Mouse (Mus musculus): Measurements from ENCODE around the gene Xpr1.

Xpr1 gene

GRCm38 (mm10) chr1:155245516-155245915, 171.7 kb downstream of the Xpr1 start:
- CTCF ChIA-PET, result interaction anchor here in 2 of 4 experiments (0.6 to 2.1 kb wide), 4 partner anchors 11 to 476 kb away, joined by 3 to 12 read pairs (median 5); no protein-coding TSS in a partner anchor
- POLR2A ChIA-PET, result interaction anchor here in 3 of 4 experiments (0.5 to 2.4 kb wide), 13 partner anchors 9 to 313 kb away, joined by 3 to 7 read pairs (median 4); partner anchors contain the start of gene Ier5 (in 3 of the 3)

- CTCF ChIA-PET, result interaction anchor here in 3 of 4 experiments (0.5 to 2.1 kb wide), 9 partner anchors 11 to 477 kb away, joined by 3 to 13 read pairs (median 4); no protein-coding TSS in a partner anchor
- POLR2A ChIA-PET, result interaction anchor here in 3 of 4 experiments (0.5 to 2.4 kb wide), 27 partner anchors 8 to 314 kb away, joined by 3 to 7 read pairs (median 4); partner anchors contain the start of genes Ier5 (in 3 of the 3) and Acbd6 (in 1 of the 3)
Measured at GRCm38 (mm10) chr1:155244771-155245211, 172.4 kb downstream of the Xpr1 start.

- ChIA-PET CTCF (interaction anchor here in 3 of 4 experiments (1.3 to 2.1 kb wide), 7 partner anchors 10 to 293 kb away, joined by 3 to 13 read pairs (median 3); no protein-coding TSS in a partner anchor), POLR2A (interaction anchor here in 3 of 4 experiments (0.5 to 2.4 kb wide), 26 partner anchors 7 to 314 kb away, joined by 3 to 7 read pairs (median 4); partner anchors contain the start of genes Ier5 (in 3 of the 3) and Acbd6 (in 1 of the 3))
Measured at GRCm38 (mm10) chr1:155243797-155244770, 173.1 kb downstream of the Xpr1 start, which contains the start of gene BC034090. Gene BC034090 (minus strand): TSS chr1:155244444.

DNA sequence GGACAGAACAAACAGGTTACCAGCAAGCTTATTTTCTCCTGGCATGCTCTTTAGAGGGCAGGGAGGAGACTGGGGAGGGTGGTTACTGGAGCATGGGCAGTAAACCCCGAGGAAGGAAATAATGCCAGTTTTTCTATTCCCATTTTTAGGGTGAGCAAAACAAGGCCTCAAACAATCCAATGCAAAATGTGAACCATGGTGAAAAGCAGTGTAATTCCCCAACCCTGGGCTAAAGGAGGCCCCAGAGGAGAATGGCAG, 174.8 kb downstream of the Xpr1 start:
- ChIA-PET CTCF (interaction anchor here in 3 of 4 experiments (1.0 to 1.5 kb wide), 3 partner anchors 11 to 18 kb away, joined by 3 to 4 read pairs (median 3); no protein-coding TSS in a partner anchor), POLR2A (interaction anchor here in 2 of 4 experiments (0.5 to 1.0 kb wide), 4 partner anchors 9 to 186 kb away, joined by 3 to 4 read pairs (median 4); no protein-coding TSS in a partner anchor)

GRCm38 (mm10) chr1:155241701-155242487, 175.3 kb downstream of the Xpr1 start:
- ChIA-PET POLR2A (interaction anchor here in 2 of 4 experiments (0.5 to 1.0 kb wide), 4 partner anchors 8 to 185 kb away, joined by 3 to 4 read pairs (median 4); no protein-coding TSS in a partner anchor), CTCF (interaction anchor here in 3 of 4 experiments (1.0 to 1.5 kb wide), 4 partner anchors 11 to 40 kb away, joined by 3 to 4 read pairs (median 3); no protein-coding TSS in a partner anchor)

DNA sequence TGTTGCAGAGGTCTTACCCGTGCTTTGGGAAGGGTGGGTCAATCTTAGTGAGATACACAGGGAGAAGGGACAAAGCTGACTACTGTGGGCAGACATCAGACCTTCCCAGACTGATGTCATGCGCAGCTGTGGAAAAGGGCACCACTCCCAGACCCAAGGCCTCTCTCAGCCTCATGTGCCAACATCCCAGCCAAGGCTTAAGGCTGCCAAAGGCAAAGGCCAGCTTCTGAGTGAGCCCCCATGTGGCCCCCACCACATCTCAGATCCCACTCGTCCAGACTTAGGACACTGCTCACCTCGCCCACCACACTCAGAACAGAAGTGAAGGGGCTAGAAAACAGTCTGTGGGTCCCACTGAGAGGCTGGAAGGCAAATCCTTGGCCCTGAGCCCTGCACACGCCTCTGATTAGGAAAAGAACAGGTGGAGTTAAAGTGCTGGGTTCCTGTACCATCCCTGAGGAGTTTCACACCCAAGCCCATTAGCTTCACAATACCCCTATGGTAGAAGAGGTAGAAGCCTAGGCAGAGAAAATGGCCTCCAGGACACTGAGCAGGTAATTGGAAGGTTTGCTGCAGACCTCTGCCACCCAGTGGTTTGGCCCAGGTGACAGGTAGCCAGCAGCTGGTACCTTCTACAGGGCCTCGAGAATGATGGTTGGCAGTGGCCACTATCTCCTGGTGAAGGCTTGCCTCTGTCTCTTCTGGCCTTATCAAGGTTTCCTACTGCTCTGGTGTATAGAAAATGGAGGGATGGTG, 177.1 kb downstream of the Xpr1 start:
- ChIA-PET CTCF (interaction anchor here in 3 of 4 experiments (0.7 to 1.0 kb wide), 3 partner anchors 16 kb away, joined by 3 to 4 read pairs (median 3); no protein-coding TSS in a partner anchor), POLR2A (interaction anchor here in 3 of 4 experiments (0.5 to 0.7 kb wide), 3 partner anchors 9 to 190 kb away, joined by 3 to 4 read pairs (median 4); no protein-coding TSS in a partner anchor)

DNA sequence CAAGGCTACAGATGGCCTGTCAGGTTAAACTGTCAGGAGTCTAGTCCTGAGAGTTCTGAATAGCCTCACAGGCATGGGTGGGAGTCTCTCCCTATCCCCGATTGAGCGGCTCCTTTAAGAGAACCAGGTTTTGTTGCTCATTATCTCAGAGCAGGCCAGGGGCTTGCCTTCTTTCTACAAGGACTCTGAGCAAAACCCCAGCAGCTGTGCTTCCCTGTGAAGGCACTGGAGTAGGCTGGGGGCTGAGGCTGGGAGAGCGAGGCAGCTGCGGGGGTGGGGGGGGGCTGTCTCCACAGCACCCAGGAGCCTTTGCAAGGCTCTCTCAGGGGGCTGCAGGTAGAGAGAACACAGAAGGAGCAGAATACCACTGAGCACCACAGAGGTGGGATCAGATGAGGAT, 178.0 kb downstream of the Xpr1 start:
- POLR2A ChIA-PET, result interaction anchor here in 1 of 4 experiments (3.3 kb wide), 1 partner anchor 140 kb away, joined by 16 read pairs; the partner anchor contains the start of gene Ier5
- CTCF ChIA-PET, result interaction anchor here in 2 of 4 experiments (0.6 to 0.7 kb wide), 2 partner anchors 15 to 290 kb away, joined by 3 read pairs; no protein-coding TSS in a partner anchor

- POLR2A ChIA-PET, result interaction anchor here in 1 of 4 experiments (0.7 to 3.3 kb wide), 2 partner anchors 14 to 139 kb away, joined by 3 to 16 read pairs; partner anchors contain the start of gene Ier5
Measured at GRCm38 (mm10) chr1:155238126-155238525, 179.1 kb downstream of the Xpr1 start.

GRCm38 (mm10) chr1:155237390-155237789, 179.8 kb downstream of the Xpr1 start:
- POLR2A ChIA-PET, result interaction anchor here in 3 of 4 experiments (0.7 to 3.3 kb wide), 7 partner anchors 8 to 197 kb away, joined by 3 to 16 read pairs (median 4); partner anchors contain the start of gene Ier5 (in 1 of the 3)
- CTCF ChIA-PET, result interaction anchor here (0.7 to 2.3 kb wide), 6 partner anchors 10 to 211 kb away, joined by 3 to 16 read pairs (median 4); no protein-coding TSS in a partner anchor

More at GRCm38 (mm10) chr1:155238126-155238525, 179.1 kb downstream of the Xpr1 start:
- CTCF ChIA-PET, result interaction anchor here in 2 of 4 experiments (0.8 to 2.3 kb wide), 3 partner anchors 9 to 212 kb away, joined by 3 to 16 read pairs (median 3); no protein-coding TSS in a partner anchor

DNA sequence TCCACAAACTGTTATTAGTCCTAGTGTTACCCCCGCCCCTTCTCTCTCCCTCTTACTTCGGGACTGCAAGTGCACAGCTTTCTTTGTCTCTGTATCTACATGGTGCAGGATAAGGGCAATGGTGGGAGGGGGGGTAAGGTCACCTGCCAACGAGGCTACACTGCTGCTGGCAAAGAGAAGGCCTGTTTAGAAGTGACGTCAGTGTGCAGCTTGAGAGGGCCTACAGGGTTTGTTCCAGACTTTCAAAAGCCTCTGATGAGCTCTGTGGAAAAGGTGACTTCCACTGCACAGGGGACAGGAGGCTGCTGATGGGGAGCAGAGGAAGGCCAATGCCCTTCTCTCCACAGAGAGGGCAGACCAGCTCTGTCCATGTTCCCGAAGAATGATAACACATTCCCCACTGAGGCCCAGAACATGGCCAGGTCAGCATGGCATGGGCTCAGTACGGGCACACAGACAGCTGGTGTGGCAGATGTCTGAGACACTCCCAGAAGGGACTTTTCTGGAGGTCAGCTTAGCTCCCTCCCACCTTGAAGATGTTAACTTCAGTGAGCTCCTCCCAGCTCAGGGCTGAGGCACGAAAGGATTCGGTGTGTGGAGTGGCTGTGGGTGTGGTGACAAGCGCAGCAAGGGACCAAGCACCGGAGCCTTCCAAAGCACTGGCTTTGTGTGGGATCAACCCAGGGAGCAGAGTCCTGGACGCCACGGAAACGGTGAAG, 180.8 kb downstream of the Xpr1 start:
- ChIA-PET POLR2A (interaction anchor here in 3 of 4 experiments (0.6 to 3.3 kb wide), 8 partner anchors 8 to 598 kb away, joined by 3 to 16 read pairs (median 4); partner anchors contain the start of genes BC034090 (in 1 of the 3) and Ier5 (in 1 of the 3)), CTCF (interaction anchor here (0.6 to 2.3 kb wide), 6 partner anchors 12 to 45 kb away, joined by 3 to 16 read pairs (median 4); no protein-coding TSS in a partner anchor)

- ChIA-PET CTCF (interaction anchor here in 3 of 4 experiments (1.2 to 2.3 kb wide), 4 partner anchors 11 to 45 kb away, joined by 3 to 16 read pairs (median 5); no protein-coding TSS in a partner anchor), POLR2A (interaction anchor here in 2 of 4 experiments (1.1 to 3.3 kb wide), 3 partner anchors 9 to 136 kb away, joined by 3 to 16 read pairs (median 5); partner anchors contain the start of genes BC034090 (in 1 of the 2) and Ier5 (in 1 of the 2))
Measured at GRCm38 (mm10) chr1:155235641-155236040, 181.6 kb downstream of the Xpr1 start.

- CTCF ChIA-PET, result interaction anchor here in 3 of 4 experiments (1.0 to 3.3 kb wide), 5 partner anchors 10 to 16 kb away, joined by 3 to 18 read pairs (median 4); no protein-coding TSS in a partner anchor
- POLR2A ChIA-PET, result interaction anchor here in 2 of 4 experiments (0.6 to 2.1 kb wide), 6 partner anchors 8 to 1346 kb away, joined by 3 to 9 read pairs (median 4); partner anchors contain the start of gene Ier5 (in 1 of the 2)
Measured at GRCm38 (mm10) chr1:155233931-155234607, 183.1 kb downstream of the Xpr1 start.

GRCm38 (mm10) chr1:155233378-155233777, 183.8 kb downstream of the Xpr1 start:
- ChIA-PET POLR2A (interaction anchor here in 2 of 4 experiments (0.6 to 2.1 kb wide), 4 partner anchors 9 to 1298 kb away, joined by 3 to 9 read pairs (median 4); no protein-coding TSS in a partner anchor), CTCF (interaction anchor here (0.6 to 3.3 kb wide), 5 partner anchors 9 to 220 kb away, joined by 3 to 18 read pairs (median 4); no protein-coding TSS in a partner anchor)

GRCm38 (mm10) chr1:155232786-155233185, 184.4 kb downstream of the Xpr1 start:
- CTCF ChIA-PET, result interaction anchor here (0.6 to 3.3 kb wide), 7 partner anchors 9 to 232 kb away, joined by 3 to 18 read pairs (median 5); no protein-coding TSS in a partner anchor
- POLR2A ChIA-PET, result interaction anchor here in 2 of 4 experiments (0.5 to 1.6 kb wide), 7 partner anchors 9 to 1298 kb away, joined by 3 to 7 read pairs (median 4); partner anchors contain the start of gene BC034090 (in 1 of the 2)

Measured in embryonic stem cell, embryonic (primary cell).